Mouse (Mus musculus) mature B cell (primary cell): ENCODE measurements around the gene B3gat2.

ENCODE experiments used
- in situ Hi-C: fragments of 300-500 bp; cut with MboI; formaldehyde crosslinking; loops from 2 replicates; pipeline ENCODE4 v1.14.3; 2019

The B3gat2 gene

GRCm38 (mm10) chr1:23834246-23834645 lies 72.7 kb downstream of the B3gat2 start:
- in situ Hi-C loops: no loop called here

- in situ Hi-C loops: no loop called here
These were observed 73.3 kb downstream of the B3gat2 start for GRCm38 (mm10) chr1:23834819-23835218.

GRCm38 (mm10) chr1:23836630-23837029 lies 75.1 kb downstream of the B3gat2 start:
- in situ Hi-C loops: no loop called here

GRCm38 (mm10) chr1:23840924-23841323 lies 79.4 kb downstream of the B3gat2 start:
- in situ Hi-C loops: no loop called here

GRCm38 (mm10) chr1:23842629-23843028 lies 81.1 kb downstream of the B3gat2 start:
- in situ Hi-C loops: no loop called here

- in situ Hi-C loops: no loop called here
These were observed 82.2 kb downstream of the B3gat2 start for GRCm38 (mm10) chr1:23843790-23844189.

GRCm38 (mm10) chr1:23845007-23845406 lies 83.5 kb downstream of the B3gat2 start:
- in situ Hi-C loops: no loop called here

- in situ Hi-C loops: no loop called here
These were observed 84.6 kb downstream of the B3gat2 start for GRCm38 (mm10) chr1:23846044-23846680.

GRCm38 (mm10) chr1:23855623-23856022 lies 94.1 kb downstream of the B3gat2 start:
- in situ Hi-C loops: no loop called here

- in situ Hi-C loops: no loop called here
These were observed 99.4 kb downstream of the B3gat2 start for GRCm38 (mm10) chr1:23860944-23861343.

GRCm38 (mm10) chr1:23865566-23865965 lies 104.0 kb downstream of the B3gat2 start:
- in situ Hi-C loops: no loop called here

- in situ Hi-C loops: no loop called here
These were observed 105.9 kb downstream of the B3gat2 start for GRCm38 (mm10) chr1:23867350-23867862.

GRCm38 (mm10) chr1:23872194-23872593 lies 110.6 kb downstream of the B3gat2 start:
- in situ Hi-C loops: no loop called here

GRCm38 (mm10) chr1:23882681-23883080 lies 121.1 kb downstream of the B3gat2 start:
- in situ Hi-C loops: no loop called here

GRCm38 (mm10) chr1:23884087-23884668 lies 122.6 kb downstream of the B3gat2 start:
- in situ Hi-C loops: no loop called here

- in situ Hi-C loops: no loop called here
These were observed 123.4 kb downstream of the B3gat2 start for GRCm38 (mm10) chr1:23884914-23885313.

- in situ Hi-C loops: no loop called here
These were observed 130.5 kb downstream of the B3gat2 start for GRCm38 (mm10) chr1:23892072-23892471.
